Mouse (Mus musculus) adipocyte (in vitro differentiated cells): Measurements from ENCODE around the gene Map4k4.
A peak's percentile ranks its signal among the peaks of the same experiment; 100 is the strongest.

ENCODE experiments used
- DNase-seq: peaks from one replicate; pipeline ENCODE4 v3.0.0-alpha.2; 2016; ENCODE audit warnings: low spot score

Map4k4 gene

GRCm38 (mm10) chr1:39936332-39936802 lies 35.7 kb downstream of the Map4k4 start:
- peak; percentile 57 for DNase-seq

- no peak for DNase-seq
These were observed 36.2 kb downstream of the Map4k4 start for GRCm38 (mm10) chr1:39936934-39937333.

GRCm38 (mm10) chr1:39937609-39938008 lies 36.9 kb downstream of the Map4k4 start:
- no peak for DNase-seq

DNA sequence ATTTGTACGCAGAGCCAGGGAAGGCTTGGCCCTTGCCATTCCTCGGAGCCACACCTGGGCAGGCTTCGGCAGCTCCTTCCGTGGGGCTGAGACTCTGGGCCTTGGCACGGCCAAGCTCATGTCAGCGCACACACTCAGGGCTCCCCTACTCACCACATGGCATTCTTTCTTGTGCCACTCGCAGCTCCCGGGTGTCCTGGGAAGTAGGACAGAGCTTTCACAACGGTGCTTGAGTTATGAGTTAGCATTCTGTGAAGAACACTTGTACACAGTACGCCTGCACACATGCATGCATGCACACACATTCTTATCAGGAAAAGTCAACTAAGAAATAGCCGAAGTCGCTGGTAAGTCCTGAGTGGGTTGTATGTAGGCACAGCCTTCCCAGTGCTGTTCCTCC lies 38.7 kb downstream of the Map4k4 start:
- DNase-seq = no peak

- DNase-seq = no peak
These were observed 39.6 kb downstream of the Map4k4 start for GRCm38 (mm10) chr1:39940342-39940741.

- peak; percentile 63 for DNase-seq
These were observed 40.8 kb downstream of the Map4k4 start for GRCm38 (mm10) chr1:39941237-39942179.

DNA sequence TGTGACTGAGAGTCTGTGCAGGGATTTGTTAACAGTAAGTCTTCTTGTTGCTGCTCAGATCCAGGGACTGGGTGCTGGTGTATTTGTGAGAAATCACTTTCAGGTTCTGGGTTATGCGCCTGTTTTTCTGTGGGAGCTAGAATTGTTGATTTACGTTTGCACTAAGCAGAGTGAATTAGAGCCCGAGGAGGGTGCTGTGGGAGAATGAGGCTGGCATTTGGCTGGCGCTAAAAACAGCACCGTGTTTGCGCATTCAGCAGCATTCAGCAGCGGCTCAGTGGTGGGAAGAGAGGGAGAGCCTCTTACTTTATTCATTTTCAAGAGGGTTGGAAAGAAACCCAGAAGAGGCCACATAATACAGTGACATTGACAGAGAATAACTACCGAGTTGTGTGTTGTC lies 42.2 kb downstream of the Map4k4 start:
- DNase-seq = no peak

DNA sequence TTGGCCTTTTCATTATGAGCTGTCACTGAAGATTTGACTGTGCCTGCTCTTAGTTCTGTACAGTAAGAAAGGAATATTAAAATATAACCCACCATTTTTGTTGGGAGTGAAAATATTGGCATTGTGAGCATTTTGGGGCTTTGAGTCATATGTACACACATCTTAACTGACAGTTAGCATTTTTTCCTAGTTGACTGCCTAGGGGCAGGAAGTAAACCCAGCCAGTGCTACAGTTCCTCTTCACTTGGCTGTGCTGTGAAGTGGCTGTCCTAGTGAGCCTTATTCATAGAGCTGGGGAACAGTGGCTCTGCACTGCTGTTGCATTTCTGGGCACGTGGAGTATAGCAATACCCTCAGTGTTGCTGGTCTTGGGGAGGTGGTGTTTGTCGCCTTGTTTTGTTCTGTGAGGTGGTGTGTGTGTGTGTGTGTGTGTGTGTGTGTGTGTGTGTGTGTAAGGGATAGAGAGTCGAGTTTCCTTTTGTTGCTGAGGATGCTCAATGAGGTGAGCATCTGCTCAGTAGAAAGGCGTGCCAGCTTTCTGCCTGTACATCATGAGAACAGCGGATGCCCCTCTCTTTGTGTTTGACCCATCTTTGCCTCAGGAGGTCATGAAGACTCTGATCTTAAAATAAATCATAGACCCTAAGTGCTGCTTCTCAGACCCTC lies 43.7 kb downstream of the Map4k4 start:
- DNase-seq = no peak

GRCm38 (mm10) chr1:39944972-39945323 lies 44.2 kb downstream of the Map4k4 start:
- DNase-seq = no peak

- DNase-seq = no peak
These were observed 45.7 kb downstream of the Map4k4 start for GRCm38 (mm10) chr1:39946391-39946790.

GRCm38 (mm10) chr1:39947179-39947578 lies 46.5 kb downstream of the Map4k4 start:
- no peak for DNase-seq

GRCm38 (mm10) chr1:39947701-39948359 lies 47.1 kb downstream of the Map4k4 start:
- DNase-seq = no peak

- no peak for DNase-seq
These were observed 48.5 kb downstream of the Map4k4 start for GRCm38 (mm10) chr1:39949205-39949604.

DNA sequence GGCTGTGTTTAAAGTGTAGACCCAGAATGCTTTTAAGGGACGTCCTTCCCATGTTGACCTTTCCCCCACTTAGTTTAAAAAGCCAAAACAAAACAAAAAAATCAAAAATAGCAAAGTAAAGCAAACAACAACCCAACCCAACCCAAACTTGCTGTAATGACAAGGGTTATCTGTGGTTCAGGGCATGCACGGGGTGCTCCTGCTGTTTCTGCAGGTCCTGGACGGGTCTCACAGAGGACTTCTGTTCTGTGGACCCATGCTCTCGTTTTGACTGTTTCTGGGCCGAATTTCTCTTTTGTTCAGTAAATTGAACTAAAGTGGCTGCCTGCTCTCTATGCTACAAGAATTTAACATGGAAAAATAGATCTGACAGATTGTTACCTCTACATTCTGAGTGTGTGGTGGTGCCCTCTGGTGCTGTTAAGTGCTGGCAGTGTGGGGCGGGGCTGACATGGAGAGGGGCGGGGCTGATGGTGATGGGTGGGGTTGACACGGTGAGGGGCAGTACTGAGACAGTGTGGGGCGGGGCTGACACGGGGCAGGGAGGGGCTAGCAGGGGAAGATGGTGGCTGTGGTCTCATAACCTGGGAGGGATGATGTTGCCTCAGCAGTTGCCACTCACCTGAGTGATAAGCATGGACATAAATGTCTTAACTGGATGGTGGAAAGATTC lies 49.2 kb downstream of the Map4k4 start:
- no peak for DNase-seq

DNA sequence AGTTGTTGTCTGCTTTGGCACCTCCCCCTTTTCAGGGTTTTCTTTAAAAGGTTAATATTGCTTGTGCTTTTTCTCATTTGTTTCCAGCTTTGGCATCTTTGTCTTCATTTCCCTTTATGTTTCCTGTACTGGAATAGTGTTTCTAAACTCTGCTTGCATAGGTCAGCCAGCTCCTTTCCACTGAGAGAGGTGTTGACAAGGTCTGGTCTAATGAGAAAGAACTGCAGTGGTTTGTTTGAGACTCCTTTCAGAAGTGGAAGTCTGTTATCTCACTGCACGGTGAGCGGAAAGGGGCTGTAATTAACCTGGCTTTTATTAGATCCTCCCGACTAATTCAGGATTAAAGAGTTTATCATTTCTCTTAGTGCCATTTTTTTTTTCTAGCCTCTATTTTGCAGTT lies 49.9 kb downstream of the Map4k4 start:
- DNase-seq = no peak

GRCm38 (mm10) chr1:39954652-39955051 lies 53.9 kb downstream of the Map4k4 start:
- no peak for DNase-seq

DNA sequence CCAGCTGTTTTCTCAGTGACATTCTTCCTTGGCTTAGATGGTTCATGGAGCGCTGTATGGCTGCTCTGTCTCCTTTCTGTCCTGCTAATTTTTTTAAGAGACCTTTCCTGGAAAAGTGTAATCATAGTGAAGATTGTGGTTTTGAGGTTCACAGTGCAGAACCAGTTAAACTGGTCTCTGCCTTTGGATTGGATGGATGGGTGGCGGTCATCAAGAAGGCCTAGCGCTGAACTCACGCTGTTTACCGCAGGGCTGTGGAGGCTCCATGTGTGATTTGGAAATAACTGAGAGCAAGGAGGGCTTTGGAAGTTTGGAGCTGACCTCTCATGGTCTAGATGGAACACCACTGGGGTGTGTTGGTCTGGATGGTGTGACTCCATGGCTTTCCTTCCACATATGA lies 56.0 kb downstream of the Map4k4 start:
- DNase-seq = no peak

DNA sequence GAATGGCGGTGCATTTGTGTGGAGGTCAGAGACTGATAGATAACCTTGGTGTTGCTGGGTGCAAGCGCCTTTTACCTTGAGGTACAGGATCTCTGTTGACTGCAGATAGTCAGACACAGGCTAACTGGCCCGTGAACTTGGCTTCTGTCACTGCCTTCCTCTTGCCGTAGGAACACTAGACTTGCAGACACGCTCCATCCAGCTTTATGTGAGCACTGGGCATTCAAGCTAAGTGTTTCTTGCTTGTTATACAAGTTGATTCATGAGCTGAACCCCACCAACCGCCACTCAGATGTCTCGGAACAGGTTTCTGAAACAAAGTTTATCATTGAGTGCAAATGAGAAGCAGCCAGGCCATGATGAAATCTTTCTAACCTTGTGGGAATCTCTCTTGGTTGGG lies 57.3 kb downstream of the Map4k4 start:
- DNase-seq = no peak

DNA sequence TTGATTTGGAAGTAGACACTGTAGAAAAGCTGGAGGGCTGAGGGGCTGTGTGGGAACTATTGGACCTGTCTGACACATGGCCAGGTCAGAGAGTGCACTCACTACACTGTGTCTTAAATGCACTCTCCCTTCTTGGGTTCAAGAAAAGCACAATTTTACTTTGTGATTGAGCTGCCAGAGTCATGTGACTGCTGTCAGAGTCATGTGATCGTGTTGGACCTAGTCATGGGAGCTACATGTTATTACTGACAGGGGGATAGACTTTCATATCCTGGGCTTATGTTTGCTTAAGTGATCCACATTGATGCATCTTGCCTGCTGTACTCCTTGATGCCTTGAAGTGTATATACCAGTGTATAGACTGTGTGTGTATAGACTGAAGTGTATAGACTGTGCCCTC lies 59.9 kb downstream of the Map4k4 start:
- no peak for DNase-seq

- DNase-seq = no peak
These were observed 60.4 kb downstream of the Map4k4 start for GRCm38 (mm10) chr1:39961113-39961512.

- peak; percentile 22 for DNase-seq
These were observed 61.6 kb downstream of the Map4k4 start for GRCm38 (mm10) chr1:39962321-39962720.

- no peak for DNase-seq
These were observed 62.1 kb downstream of the Map4k4 start for GRCm38 (mm10) chr1:39962840-39963239.
